Mouse (Mus musculus): Measurements from ENCODE around the gene Cdadc1.

GRCm38 (mm10) chr14:59540761-59541160, 57.0 kb downstream of the Cdadc1 start:
- TF ChIP-seq CTCF (conservative IDR thresholded peaks at IDR 0.05; ENCODE audit: low read length) (no peak), NANOG (IDR thresholded peaks at IDR 0.05; ENCODE audit: borderline replicate concordance, low read length) (no peak)
